Mouse (Mus musculus) bone marrow macrophage, adult 2 months (primary cell): ENCODE measurements around the gene Vmn2r18. TPM values are rescaled to one million over a fixed set of nuclear protein-coding genes. Genes with fewer than 3 reads are reported as not detected.

Experiments used
- H3K27ac ChIP-seq: 2 replicates; pipeline ENCODE4 v1.5.1; 2012; ENCODE audit warnings: low read depth, low read length; ENCODE audit not compliant: insufficient read depth
- H3K4me1 ChIP-seq: 2 replicates; pipeline ENCODE4 v1.6.1; 2012; ENCODE audit warnings: low read length; ENCODE audit not compliant: control insufficient read depth, insufficient read depth
- H3K4me3 ChIP-seq: 2 replicates; pipeline ENCODE4 v1.5.1; 2012; ENCODE audit warnings: mild to moderate bottlenecking, low read length, moderate library complexity; ENCODE audit not compliant: insufficient read depth
- CTCF ChIP-seq: IDR thresholded peaks from 2 replicates; pipeline ENCODE4 v1.5.1; 2012; ENCODE audit warnings: low read depth, mild to moderate bottlenecking, low read length, moderate library complexity
- POLR2A ChIP-seq: IDR thresholded peaks from 2 replicates; pipeline ENCODE4 v1.6.1; 2012; ENCODE audit warnings: mild to moderate bottlenecking, low read depth, low read length, borderline replicate concordance
- polyA plus RNA-seq: library from polyadenylated mRNA; stranded (reverse); fragments of >200 nt; gene quantifications from 2 replicates; pipeline ENCODE4 v1.2.4, GENCODE M21; 2012; ENCODE audit not compliant: missing spikeins, insufficient read depth, insufficient read length

Gene Vmn2r18
- polyA plus RNA-seq, result not detected in 2 replicates

DNA sequence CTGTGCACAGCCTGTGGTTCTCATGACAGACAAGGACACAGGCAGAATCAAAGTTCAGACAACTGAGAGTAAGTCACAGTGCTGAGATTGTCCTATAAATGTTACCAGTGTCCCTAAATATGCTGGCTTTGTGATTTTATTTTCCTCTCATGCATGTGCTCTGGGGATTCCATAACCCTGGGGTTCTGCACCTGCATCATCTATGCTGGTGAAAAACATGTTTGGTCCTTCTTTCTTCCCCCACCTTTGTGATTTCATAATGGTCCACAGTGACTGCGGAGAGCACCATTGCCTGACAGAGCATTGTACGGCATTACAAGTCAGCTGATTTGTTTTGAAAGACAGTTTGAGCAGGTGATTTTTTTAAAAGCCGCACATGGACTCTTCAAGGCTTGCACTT, at the start of gene Vmn2r18:
TSS of gene Vmn2r18 (minus strand) at position 101 of the 400 bp plus-strand sequence.
- Histone ChIP-seq H3K4me3 (no peak within 1 kb of the TSS), H3K4me1 (no peaks in the 10 kb centered on the region), H3K27ac (no peak within 1 kb of the TSS)
- TF ChIP-seq CTCF (no peak), POLR2A (no peak)

DNA sequence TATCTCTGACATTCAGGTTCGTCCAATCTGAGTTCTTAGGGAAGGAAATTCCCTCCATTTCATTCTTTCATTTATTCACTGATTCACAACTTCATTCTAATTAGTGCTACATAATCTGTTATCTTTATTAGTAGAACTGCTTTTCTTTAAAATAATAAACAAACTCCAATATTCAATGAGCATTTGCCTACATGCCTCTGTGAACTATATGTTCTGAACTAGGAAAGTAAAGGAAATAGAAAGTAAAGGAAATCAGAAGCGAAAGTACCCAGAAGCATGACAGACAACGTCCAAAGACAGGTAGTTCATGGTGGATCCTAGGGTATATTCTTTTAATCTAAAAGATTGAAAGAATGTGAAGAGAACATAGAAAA, 45.6 kb upstream of the Vmn2r18 start:
- no peak overlapping the region for H3K4me3 ChIP-seq
- 0 out of 2 replicates have a peak, but pooled peaks cover 2% of the 10 kb centered on the region for H3K4me1 ChIP-seq
- TF ChIP-seq CTCF (no peak), POLR2A (no peak)
- no peak overlapping the region for H3K27ac ChIP-seq

DNA sequence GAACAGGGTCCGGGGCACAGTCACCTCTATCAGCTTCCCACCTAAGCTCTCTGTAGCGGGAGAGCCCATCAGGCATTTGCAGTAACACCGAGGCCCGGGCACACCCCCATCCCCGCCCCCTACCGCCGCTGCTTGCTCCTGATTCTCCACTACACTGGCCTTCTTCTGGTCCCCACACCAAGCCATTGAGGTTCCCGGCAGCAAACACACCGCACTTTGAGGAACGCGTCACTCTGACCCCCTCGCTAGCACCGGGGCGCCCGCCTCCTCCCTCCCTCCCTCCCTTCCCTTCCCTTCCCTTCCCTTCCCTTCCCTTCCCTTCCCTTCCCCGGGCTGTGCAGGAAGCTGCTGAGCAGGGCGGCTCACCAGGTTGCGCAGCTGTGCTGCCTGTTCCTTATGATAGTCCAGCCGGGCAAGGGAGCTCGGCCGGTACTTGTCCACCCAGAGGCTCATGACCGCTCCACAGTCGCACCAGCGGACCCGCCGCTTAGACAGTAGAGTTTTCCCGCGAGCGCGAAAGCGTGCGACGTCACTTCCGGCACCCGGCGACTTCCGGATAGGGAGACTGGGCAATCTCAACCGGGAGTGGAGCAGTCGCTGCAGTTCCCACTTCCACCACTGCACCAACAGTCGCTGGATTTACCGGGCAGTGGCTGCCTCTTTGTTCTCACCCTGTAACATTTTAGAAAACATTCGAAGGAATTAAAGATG, 45.0 kb upstream of the Vmn2r18 start, which contains the start of gene Rfc3:
TSS of gene Rfc3 (minus strand) at position 543 of the 711 bp plus-strand sequence.
- H3K4me3 ChIP-seq, result peak within 1 kb of the TSS; percentile 87
- peak within 1 kb of the TSS; percentile 80 for H3K27ac ChIP-seq
- 0 out of 2 replicates have a peak, but pooled peaks cover 2% of the 10 kb centered on the region for H3K4me1 ChIP-seq
- TF ChIP-seq CTCF (no peak; the same call in 1 of the 2 replicates), POLR2A (0 out of 2 replicates have a peak, but pooled peaks have one; percentile 42)

DNA sequence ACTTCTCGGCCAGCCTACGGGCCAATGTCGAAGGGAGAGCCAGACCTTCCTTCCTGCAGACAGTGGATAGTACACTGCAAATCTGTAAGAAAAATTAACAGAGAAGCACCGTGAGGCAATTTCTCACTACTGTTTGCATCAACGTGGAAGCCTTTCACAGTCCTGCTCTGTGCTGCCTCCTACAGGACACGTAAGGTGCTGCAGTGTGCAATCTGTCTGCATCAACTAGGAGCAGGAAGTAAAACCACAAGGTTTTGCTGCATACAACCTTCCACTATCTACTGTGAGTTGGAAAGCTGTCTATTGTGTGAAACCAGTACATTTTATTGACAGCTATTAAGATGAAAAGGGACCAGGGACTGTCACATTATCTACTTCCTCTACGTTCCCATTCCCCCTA, 39.0 kb upstream of the Vmn2r18 start:
- 0 out of 2 replicates have a peak, but pooled peaks cover 2% of the 10 kb centered on the region for H3K4me1 ChIP-seq
- no peak overlapping the region for H3K27ac ChIP-seq
- no peak for TF ChIP-seq POLR2A
- TF ChIP-seq CTCF, result peak; percentile 31; the same call in 1 of the 2 replicates
- no peak overlapping the region for H3K4me3 ChIP-seq

DNA sequence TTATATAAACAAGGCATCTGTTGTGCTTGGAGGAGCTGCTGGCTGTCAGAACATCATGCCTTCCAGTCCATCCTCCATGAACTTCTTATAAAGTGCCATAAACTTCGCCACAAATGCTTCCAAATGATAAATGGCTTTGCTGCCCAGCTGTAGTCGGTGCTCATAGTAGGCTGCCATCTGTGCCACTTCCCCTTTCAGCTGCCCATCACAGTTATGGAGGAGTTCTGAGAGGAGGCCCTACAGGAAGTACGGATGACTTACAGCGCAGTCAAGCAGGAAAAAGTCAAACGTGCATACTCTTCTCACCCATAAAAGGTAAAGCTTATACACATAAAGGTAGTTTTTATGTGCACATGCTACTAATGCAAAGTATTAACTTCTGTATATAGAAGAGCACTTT, 37.0 kb upstream of the Vmn2r18 start:
- TF ChIP-seq POLR2A (no peak), CTCF (no peak)
- no peak overlapping the region for H3K27ac ChIP-seq
- no peak overlapping the region for H3K4me3 ChIP-seq
- no peaks in the 10 kb centered on the region for H3K4me1 ChIP-seq

DNA sequence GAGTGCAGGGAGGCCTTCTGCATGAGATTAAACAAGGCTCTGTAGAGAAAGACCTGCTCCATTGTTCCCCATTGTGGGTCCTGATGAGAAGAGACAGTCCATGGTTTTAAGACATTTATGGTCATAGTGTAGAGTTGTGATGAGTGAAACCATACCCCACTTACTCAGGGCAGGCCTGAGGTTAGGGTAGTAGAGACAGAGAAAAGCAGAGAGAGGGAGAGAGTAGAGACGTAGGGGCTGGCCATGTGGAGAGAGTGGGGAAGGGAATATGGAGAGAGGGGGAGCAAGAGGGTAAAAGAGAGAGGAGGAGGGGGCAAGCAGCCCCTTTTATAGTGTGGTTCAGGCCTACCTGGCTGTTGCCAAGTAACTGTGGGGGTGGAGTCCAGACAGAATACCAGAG, 36.3 kb upstream of the Vmn2r18 start:
- no peak overlapping the region for H3K27ac ChIP-seq
- no peak overlapping the region for H3K4me3 ChIP-seq
- H3K4me1 ChIP-seq, result no peaks in the 10 kb centered on the region
- no peak for TF ChIP-seq CTCF
- no peak for TF ChIP-seq POLR2A

DNA sequence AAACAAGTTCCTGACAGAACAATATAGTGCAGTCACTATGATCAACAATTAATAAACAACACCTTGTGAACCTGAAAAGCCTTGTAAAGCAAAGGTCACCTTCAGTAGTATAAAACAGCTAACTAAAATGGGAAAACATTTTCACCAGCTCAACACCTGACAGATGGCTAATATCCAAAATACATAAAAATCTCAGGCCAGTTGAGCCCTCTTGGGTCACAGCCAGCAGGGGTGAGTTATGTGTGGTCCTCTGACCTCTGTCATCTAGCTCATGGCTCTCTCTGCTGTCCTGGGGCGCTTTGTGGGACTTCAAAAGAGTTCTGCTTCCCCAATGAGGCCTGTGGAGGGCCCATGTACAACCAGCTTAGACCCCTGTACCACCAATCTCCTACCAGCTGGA, 4.1 kb downstream of the Vmn2r18 start:
- TF ChIP-seq POLR2A, result no peak
- TF ChIP-seq CTCF, result no peak
- Histone ChIP-seq H3K4me1 (no peaks in the 10 kb centered on the region), H3K4me3 (no peak overlapping the region), H3K27ac (no peak overlapping the region)

Other genes with a start within 250 kb of the Vmn2r18 start
- not detected in 2 replicates for gene Gm42906, start 177.9 kb downstream of the Vmn2r18 start, polyA plus RNA-seq
- gene Rfc3, start 45.2 kb upstream of the Vmn2r18 start, polyA plus RNA-seq, result 26.3 and 30.8 TPM in 2 replicates